Mouse (Mus musculus): ENCODE results near the gene Bcl2l14. TPM values are rescaled to one million over a fixed set of nuclear protein-coding genes. Genes with fewer than 3 reads are reported as not detected.

Bcl2l14 gene
- polyA plus RNA-seq, 1 experiment = not detected

- H3ac ChIP-seq (ENCODE audit: control insufficient read depth, insufficient read length, low read depth) = no peak overlapping the region
- no peak overlapping the region for H3K4me3 ChIP-seq (ENCODE audit: insufficient read depth, poor library complexity, severe bottlenecking)
- no peak for TF ChIP-seq MYOD1 (IDR thresholded peaks at IDR 0.05; ENCODE audit: control insufficient read depth, insufficient read length, low read depth)
- TF ChIP-seq USF1 (IDR thresholded peaks at IDR 0.05; ENCODE audit: low read depth) = no peak
- TF ChIP-seq CEBPB (IDR thresholded peaks at IDR 0.05; ENCODE audit: low read depth) = no peak
- no peak for TF ChIP-seq FOSL1 (IDR thresholded peaks at IDR 0.05; ENCODE audit: insufficient read depth, low read length, poor library complexity, severe bottlenecking)
- TF ChIP-seq MAX (IDR thresholded peaks at IDR 0.05) = no peak
- TF ChIP-seq CTCF (IDR thresholded peaks at IDR 0.05; ENCODE audit: control insufficient read depth, insufficient read depth, insufficient read length) = no peak
- no peak for TF ChIP-seq MYOG (IDR thresholded peaks at IDR 0.05; ENCODE audit: control insufficient read depth, extremely low read depth, insufficient read length)
- no peaks in the 10 kb centered on the region for H3K79me2 ChIP-seq (ENCODE audit: control insufficient read depth, insufficient read depth)
- H3K27me3 ChIP-seq (ENCODE audit: control insufficient read depth, insufficient read depth, insufficient read length) = no peaks in the 10 kb centered on the region
- H3K36me3 ChIP-seq (ENCODE audit: control insufficient read depth, insufficient read depth) = no peaks in the 10 kb centered on the region
- no peaks in the 10 kb centered on the region for H3K79me3 ChIP-seq (ENCODE audit: low read depth)
Measured at GRCm38 (mm10) chr6:134377201-134377600, 18.9 kb upstream of the Bcl2l14 start.

GRCm38 (mm10) chr6:134377856-134378255 lies 18.3 kb upstream of the Bcl2l14 start:
- Histone ChIP-seq H3K36me3 (ENCODE audit: control insufficient read depth, insufficient read depth) (no peaks in the 10 kb centered on the region), H3K79me3 (ENCODE audit: low read depth) (no peaks in the 10 kb centered on the region), H3K27me3 (ENCODE audit: control insufficient read depth, insufficient read depth, insufficient read length) (peaks cover 2% of the 10 kb centered on the region), H3ac (ENCODE audit: control insufficient read depth, insufficient read length, low read depth) (no peak overlapping the region), H3K79me2 (ENCODE audit: control insufficient read depth, insufficient read depth) (no peaks in the 10 kb centered on the region), H3K4me3 (ENCODE audit: insufficient read depth, poor library complexity, severe bottlenecking) (no peak overlapping the region)
- TF ChIP-seq CTCF (IDR thresholded peaks at IDR 0.05; ENCODE audit: control insufficient read depth, insufficient read depth, insufficient read length) (no peak), MYOD1 (IDR thresholded peaks at IDR 0.05; ENCODE audit: control insufficient read depth, insufficient read length, low read depth) (no peak), MAX (IDR thresholded peaks at IDR 0.05) (no peak), CEBPB (IDR thresholded peaks at IDR 0.05; ENCODE audit: low read depth) (no peak), MYOG (IDR thresholded peaks at IDR 0.05; ENCODE audit: control insufficient read depth, extremely low read depth, insufficient read length) (no peak), FOSL1 (IDR thresholded peaks at IDR 0.05; ENCODE audit: insufficient read depth, low read length, poor library complexity, severe bottlenecking) (no peak), USF1 (IDR thresholded peaks at IDR 0.05; ENCODE audit: low read depth) (no peak)

- Histone ChIP-seq H3K4me3 (ENCODE audit: insufficient read depth, poor library complexity, severe bottlenecking) (no peak overlapping the region), H3K79me2 (ENCODE audit: control insufficient read depth, insufficient read depth) (no peaks in the 10 kb centered on the region), H3ac (ENCODE audit: control insufficient read depth, insufficient read length, low read depth) (no peak overlapping the region), H3K27me3 (ENCODE audit: control insufficient read depth, insufficient read depth, insufficient read length) (peaks cover 3% of the 10 kb centered on the region), H3K79me3 (ENCODE audit: low read depth) (no peaks in the 10 kb centered on the region), H3K36me3 (ENCODE audit: control insufficient read depth, insufficient read depth) (no peaks in the 10 kb centered on the region)
- TF ChIP-seq USF1 (IDR thresholded peaks at IDR 0.05; ENCODE audit: low read depth) (no peak), MYOD1 (IDR thresholded peaks at IDR 0.05; ENCODE audit: control insufficient read depth, insufficient read length, low read depth) (no peak), CTCF (IDR thresholded peaks at IDR 0.05; ENCODE audit: control insufficient read depth, insufficient read depth, insufficient read length) (no peak), CEBPB (IDR thresholded peaks at IDR 0.05; ENCODE audit: low read depth) (no peak), MYOG (IDR thresholded peaks at IDR 0.05; ENCODE audit: control insufficient read depth, extremely low read depth, insufficient read length) (no peak), FOSL1 (IDR thresholded peaks at IDR 0.05; ENCODE audit: insufficient read depth, low read length, poor library complexity, severe bottlenecking) (no peak), MAX (IDR thresholded peaks at IDR 0.05) (no peak)
Measured at GRCm38 (mm10) chr6:134381462-134381861, 14.7 kb upstream of the Bcl2l14 start.

GRCm38 (mm10) chr6:134385931-134386330 lies 10.2 kb upstream of the Bcl2l14 start:
- no peaks in the 10 kb centered on the region for H3K36me3 ChIP-seq (ENCODE audit: control insufficient read depth, insufficient read depth)
- TF ChIP-seq MYOG (IDR thresholded peaks at IDR 0.05; ENCODE audit: control insufficient read depth, extremely low read depth, insufficient read length) = no peak
- no peak for TF ChIP-seq CEBPB (IDR thresholded peaks at IDR 0.05; ENCODE audit: low read depth)
- TF ChIP-seq MYOD1 (IDR thresholded peaks at IDR 0.05; ENCODE audit: control insufficient read depth, insufficient read length, low read depth) = no peak
- TF ChIP-seq MAX (IDR thresholded peaks at IDR 0.05) = no peak
- no peak for TF ChIP-seq FOSL1 (IDR thresholded peaks at IDR 0.05; ENCODE audit: insufficient read depth, low read length, poor library complexity, severe bottlenecking)
- TF ChIP-seq USF1 (IDR thresholded peaks at IDR 0.05; ENCODE audit: low read depth) = no peak
- TF ChIP-seq CTCF (IDR thresholded peaks at IDR 0.05; ENCODE audit: control insufficient read depth, insufficient read depth, insufficient read length) = no peak
- no peak overlapping the region for H3K4me3 ChIP-seq (ENCODE audit: insufficient read depth, poor library complexity, severe bottlenecking)
- peaks cover 3% of the 10 kb centered on the region for H3K27me3 ChIP-seq (ENCODE audit: control insufficient read depth, insufficient read depth, insufficient read length)
- H3K79me2 ChIP-seq (ENCODE audit: control insufficient read depth, insufficient read depth) = no peaks in the 10 kb centered on the region
- H3ac ChIP-seq (ENCODE audit: control insufficient read depth, insufficient read length, low read depth) = no peak overlapping the region
- H3K79me3 ChIP-seq (ENCODE audit: low read depth) = no peaks in the 10 kb centered on the region

- Histone ChIP-seq H3K4me3 (ENCODE audit: insufficient read depth, poor library complexity, severe bottlenecking) (no peak overlapping the region), H3K36me3 (ENCODE audit: control insufficient read depth, insufficient read depth) (no peaks in the 10 kb centered on the region), H3K79me3 (ENCODE audit: low read depth) (no peaks in the 10 kb centered on the region), H3K79me2 (ENCODE audit: control insufficient read depth, insufficient read depth) (no peaks in the 10 kb centered on the region), H3K27me3 (ENCODE audit: control insufficient read depth, insufficient read depth, insufficient read length) (peaks cover 3% of the 10 kb centered on the region), H3ac (ENCODE audit: control insufficient read depth, insufficient read length, low read depth) (no peak overlapping the region)
- TF ChIP-seq CEBPB (IDR thresholded peaks at IDR 0.05; ENCODE audit: low read depth) (no peak), USF1 (IDR thresholded peaks at IDR 0.05; ENCODE audit: low read depth) (no peak), MAX (IDR thresholded peaks at IDR 0.05) (no peak), MYOD1 (IDR thresholded peaks at IDR 0.05; ENCODE audit: control insufficient read depth, insufficient read length, low read depth) (no peak), FOSL1 (IDR thresholded peaks at IDR 0.05; ENCODE audit: insufficient read depth, low read length, poor library complexity, severe bottlenecking) (no peak), CTCF (IDR thresholded peaks at IDR 0.05; ENCODE audit: control insufficient read depth, insufficient read depth, insufficient read length) (no peak), MYOG (IDR thresholded peaks at IDR 0.05; ENCODE audit: control insufficient read depth, extremely low read depth, insufficient read length) (no peak)
Measured at GRCm38 (mm10) chr6:134387396-134387795, 8.7 kb upstream of the Bcl2l14 start.
